Mouse (Mus musculus) layer of hippocampus, adult 2 months (tissue): ENCODE measurements at regions not wholly inside any gene's neighbourhood (a gene's known extent, or its start where the extent isn't known, plus 50 kb on each side); places are given as distances from the start of the nearest gene placed in this dataset.
A peak's percentile ranks its signal among the peaks of the same experiment; 100 is the strongest.

Source experiments
- DNase-seq, 2 experiments: peaks; one replicate each; pipeline ENCODE4 v3.0.0; 2022; ENCODE audit warnings: low spot score in 2 of 2
- H3K27ac ChIP-seq: fragments of 200-600 bp; 2 replicates; pipeline ENCODE4 v1.8.1; 2022
- H3K4me3 ChIP-seq: fragments of 200-600 bp; 2 replicates; pipeline ENCODE4 v1.8.1; 2022; ENCODE audit warnings: mild to moderate bottlenecking
- CTCF ChIP-seq: fragments of 200-600 bp; conservative IDR thresholded peaks from 2 replicates; pipeline ENCODE4 v1.8.1; 2022; ENCODE audit warnings: antibody characterized with exemption, mild to moderate bottlenecking, moderate library complexity

- no peak overlapping the region for H3K4me3 ChIP-seq
- no peak for DNase-seq
- H3K27ac ChIP-seq = no peak overlapping the region
- TF ChIP-seq CTCF = no peak
These were observed 263.1 kb downstream of the Rps15a start for GRCm38 (mm10) chr7:117852866-117853265.

DNA sequence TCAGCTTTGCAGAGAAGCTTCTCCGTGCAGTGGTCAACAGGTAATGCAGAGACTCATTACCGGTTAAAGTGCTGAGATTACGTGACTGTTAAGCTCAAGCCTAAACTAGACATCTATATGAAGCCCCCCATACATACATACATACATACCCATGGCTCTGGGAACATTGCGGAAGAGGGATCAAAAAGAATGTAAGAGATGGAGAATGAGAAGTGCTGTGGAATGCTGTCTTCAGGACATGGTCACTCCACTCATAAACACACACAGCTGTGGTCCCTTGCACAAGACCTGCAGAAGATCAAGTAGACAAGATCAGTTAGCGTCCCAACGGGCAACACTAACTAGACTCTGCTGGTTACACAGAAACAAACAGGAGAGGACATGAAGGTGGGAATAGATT, 265.2 kb downstream of the Rps15a start:
- no peak for DNase-seq
- no peak for TF ChIP-seq CTCF
- H3K27ac ChIP-seq = no peak overlapping the region
- H3K4me3 ChIP-seq = no peak overlapping the region

GRCm38 (mm10) chr7:117846041-117846440, 269.9 kb downstream of the Rps15a start:
- DNase-seq = no peak
- H3K27ac ChIP-seq = no peak overlapping the region
- TF ChIP-seq CTCF = no peak
- no peak overlapping the region for H3K4me3 ChIP-seq

- Histone ChIP-seq H3K27ac (no peak overlapping the region), H3K4me3 (no peak overlapping the region)
- no peak for DNase-seq
- no peak for TF ChIP-seq CTCF
These were observed 273.2 kb downstream of the Rps15a start for GRCm38 (mm10) chr7:117842780-117843179.

DNA sequence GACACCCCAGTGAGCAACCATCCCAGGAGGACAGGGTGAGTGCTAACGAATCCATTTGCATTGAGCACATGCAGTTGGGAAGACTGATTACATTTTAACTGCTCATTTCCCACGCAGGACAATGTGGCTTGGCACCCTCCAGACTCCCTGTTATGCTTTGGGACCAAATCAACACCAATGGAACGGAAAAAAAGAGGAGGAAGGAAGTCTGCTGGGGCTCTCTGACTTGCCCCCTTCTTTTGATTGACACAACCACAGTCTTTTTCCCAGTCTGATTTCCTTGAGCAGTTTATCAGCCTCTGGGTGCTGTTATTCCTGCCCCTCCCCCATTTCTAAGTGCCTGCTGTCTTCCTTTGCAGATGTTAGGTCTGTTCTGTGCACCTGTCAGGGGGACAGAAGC, 321.0 kb downstream of the Rps15a start:
- TF ChIP-seq CTCF = no peak
- Histone ChIP-seq H3K4me3 (no peak overlapping the region), H3K27ac (no peak overlapping the region)
- DNase-seq = no peak

DNA sequence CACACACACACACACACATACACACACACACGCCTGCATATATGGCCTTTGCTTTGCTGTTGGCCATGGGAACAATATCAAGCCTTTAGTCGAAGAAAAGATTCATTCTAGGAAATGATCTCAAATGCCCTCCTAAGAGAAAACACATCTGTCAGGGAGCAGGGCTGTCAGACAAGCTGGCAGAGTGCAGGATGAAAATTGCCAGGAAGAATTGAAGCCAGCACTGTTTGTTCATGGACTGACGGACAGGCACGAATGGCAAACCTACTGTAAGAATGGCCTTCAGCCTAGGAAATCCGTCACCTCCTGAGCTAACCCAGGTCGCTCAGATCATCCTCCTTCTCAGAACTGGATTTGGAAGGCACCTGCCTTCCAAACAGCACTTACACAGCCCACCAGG, 322.0 kb downstream of the Rps15a start:
- TF ChIP-seq CTCF = no peak
- no peak for DNase-seq
- no peak overlapping the region for H3K27ac ChIP-seq
- no peak overlapping the region for H3K4me3 ChIP-seq

GRCm38 (mm10) chr7:117792456-117792855, 323.5 kb downstream of the Rps15a start:
- no peak overlapping the region for H3K27ac ChIP-seq
- no peak for TF ChIP-seq CTCF
- H3K4me3 ChIP-seq = no peak overlapping the region
- no peak for DNase-seq

GRCm38 (mm10) chr7:117778996-117779395, 337.0 kb downstream of the Rps15a start:
- no peak for DNase-seq
- H3K4me3 ChIP-seq = no peak overlapping the region
- no peak overlapping the region for H3K27ac ChIP-seq
- no peak for TF ChIP-seq CTCF

DNA sequence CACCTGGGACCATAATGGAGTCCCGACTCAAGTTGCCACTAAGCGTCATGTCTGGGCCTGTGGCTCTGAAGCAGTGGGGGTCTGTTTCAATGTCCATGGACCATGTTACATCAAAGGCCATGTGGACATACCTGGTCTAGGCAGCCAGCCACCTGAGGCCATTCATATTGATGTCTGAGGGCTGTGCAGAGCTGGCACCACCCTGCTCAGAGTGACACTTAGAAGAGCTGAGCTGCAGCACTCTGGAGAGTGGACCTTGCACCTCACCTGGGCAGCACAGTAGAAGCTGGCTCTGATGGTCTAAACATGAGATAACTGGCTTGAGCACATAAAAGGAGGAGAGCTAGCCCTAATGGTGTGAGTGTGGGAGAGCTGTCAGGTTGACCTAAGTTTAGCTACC, 338.1 kb downstream of the Rps15a start:
- H3K27ac ChIP-seq = no peak overlapping the region
- DNase-seq = no peak
- H3K4me3 ChIP-seq = no peak overlapping the region
- no peak for TF ChIP-seq CTCF

DNA sequence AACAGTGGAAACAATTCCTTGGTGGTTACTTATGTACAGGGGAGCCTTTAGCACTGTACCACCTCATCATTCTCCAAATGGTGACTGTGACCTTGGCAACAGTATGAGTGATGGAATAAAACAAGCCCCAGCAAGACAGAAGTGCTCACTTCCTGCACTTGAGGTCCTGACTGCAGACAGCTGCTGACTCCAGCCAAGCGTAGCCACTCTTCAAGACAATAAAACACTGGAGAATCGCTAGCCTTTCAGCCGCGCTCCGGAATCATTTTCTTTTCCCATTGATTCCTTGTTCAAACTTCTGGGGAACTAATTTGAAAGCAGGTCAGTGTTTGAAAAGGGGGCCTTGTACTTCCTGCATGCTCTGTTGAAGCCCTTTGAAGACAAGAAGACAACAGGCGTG, 344.2 kb downstream of the Rps15a start:
- no peak for TF ChIP-seq CTCF
- no peak for DNase-seq
- no peak overlapping the region for H3K4me3 ChIP-seq
- no peak overlapping the region for H3K27ac ChIP-seq

GRCm38 (mm10) chr7:117759506-117759905, 356.5 kb downstream of the Rps15a start:
- H3K27ac ChIP-seq = no peak overlapping the region
- DNase-seq = no peak
- TF ChIP-seq CTCF = no peak
- H3K4me3 ChIP-seq = no peak overlapping the region

GRCm38 (mm10) chr7:117757033-117757432, 359.0 kb downstream of the Rps15a start:
- TF ChIP-seq CTCF = no peak

DNA sequence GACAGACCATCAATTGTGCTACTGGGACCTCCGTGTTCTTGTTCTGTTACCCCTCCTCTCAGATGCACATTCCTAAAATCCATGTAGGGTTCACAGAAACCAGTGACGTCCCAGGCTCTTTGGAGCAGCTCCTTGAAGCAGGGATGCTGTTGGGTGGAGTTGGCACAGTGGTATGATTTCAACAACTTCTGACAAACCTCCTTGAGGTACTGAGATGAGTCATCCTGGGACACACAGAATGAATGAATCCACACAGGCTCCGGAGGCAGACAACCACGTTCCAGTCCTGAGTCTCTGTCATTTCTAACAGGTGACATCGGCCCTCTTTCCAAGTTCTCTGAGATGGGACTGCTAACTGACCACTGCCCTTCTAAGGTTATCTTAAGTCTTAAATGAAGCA, 360.2 kb downstream of the Rps15a start:
- no peak for TF ChIP-seq CTCF
- no peak overlapping the region for H3K4me3 ChIP-seq
- no peak for DNase-seq

More at GRCm38 (mm10) chr7:117757033-117757432, 359.0 kb downstream of the Rps15a start:
- H3K27ac ChIP-seq = no peak overlapping the region
- H3K4me3 ChIP-seq = no peak overlapping the region
- DNase-seq = no peak

DNA sequence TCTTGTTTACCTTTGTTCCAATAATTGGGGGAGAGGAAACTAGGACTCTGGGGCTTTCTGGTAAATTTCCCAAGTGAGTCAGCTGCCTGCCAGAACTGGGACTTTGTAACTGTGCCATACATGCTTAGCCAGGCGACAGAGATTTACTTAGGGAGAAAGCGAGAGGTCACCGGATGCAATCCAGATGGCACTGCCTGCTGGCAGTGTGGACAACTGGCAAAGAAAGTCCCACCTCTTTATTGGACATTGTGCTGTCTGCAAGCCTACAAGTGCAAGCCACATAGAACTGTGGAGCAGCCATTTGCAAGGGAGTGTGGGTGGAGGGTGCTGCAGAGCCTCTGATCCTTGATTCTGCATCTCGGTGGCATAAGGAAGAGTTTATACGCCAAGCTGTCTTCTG, 362.7 kb downstream of the Rps15a start:
- no peak overlapping the region; the same call in 1 of the 2 replicates for H3K27ac ChIP-seq
- H3K4me3 ChIP-seq = no peak overlapping the region
- DNase-seq = peak; percentile 28 to 30
- no peak for TF ChIP-seq CTCF

More for the DNA sequence above, 360.2 kb downstream of the Rps15a start:
- H3K27ac ChIP-seq = no peak overlapping the region
